Mouse (Mus musculus) CH12.LX (cell line): ENCODE results near the gene Apoa1.

Experiments
- BHLHE40 ChIP-seq: IDR thresholded peaks from 2 replicates; pipeline ENCODE4 v1.6.1; 2011; ENCODE audit warnings: mild to moderate bottlenecking, low read depth, low read length, improper control_type of control experiment
- CTCF ChIP-seq, 2 experiments: IDR thresholded peaks in 1 of 2; conservative IDR thresholded peaks in 1 of 2; 2 replicates each; pipeline ENCODE4 v1.5.1; 2011 to 2012; ENCODE audit warnings: low read depth in 2 of 2, low read length in 2 of 2, improper control_type of control experiment in 1 of 2, inconsistent platforms in 1 of 2, mild to moderate bottlenecking in 1 of 2, moderate library complexity in 1 of 2
- EP300 ChIP-seq: IDR thresholded peaks from 2 replicates; pipeline ENCODE4 v1.6.1; 2011; ENCODE audit warnings: low read length, improper control_type of control experiment
- GABPA ChIP-seq: IDR thresholded peaks from 2 replicates; pipeline ENCODE4 v1.6.1; 2012; ENCODE audit warnings: low read depth, low read length, improper control_type of control experiment, inconsistent platforms; ENCODE audit not compliant: insufficient replicate concordance
- KAT2A ChIP-seq: IDR thresholded peaks from 2 replicates; pipeline ENCODE4 v1.6.1; 2012; ENCODE audit warnings: low read length, improper control_type of control experiment, inconsistent platforms; ENCODE audit not compliant: insufficient replicate concordance
- MAZ ChIP-seq: IDR thresholded peaks from 2 replicates; pipeline ENCODE4 v1.6.1; 2012; ENCODE audit warnings: low read depth, mild to moderate bottlenecking, inconsistent platforms, low read length, improper control_type of control experiment, moderate library complexity
- RCOR1 ChIP-seq: conservative IDR thresholded peaks from 2 replicates; pipeline ENCODE4 v1.6.1; 2012; ENCODE audit warnings: low read depth, mild to moderate bottlenecking, inconsistent platforms, low read length, improper control_type of control experiment
- ZC3H11A ChIP-seq: IDR thresholded peaks from 2 replicates; pipeline ENCODE4 v1.6.1; 2012; ENCODE audit warnings: low read depth, mild to moderate bottlenecking, inconsistent platforms, low read length, improper control_type of control experiment

GRCm38 (mm10) chr9:46188956-46189355 is 39.4 kb upstream of the Apoa1 start:
- no peak for TF ChIP-seq CTCF (conservative IDR thresholded peaks at IDR 0.05 in 1 of 2, IDR thresholded peaks at IDR 0.05 in 1 of 2; ENCODE audit: low read depth in 2 of 2, low read length in 2 of 2)
- no peak for TF ChIP-seq EP300
- TF ChIP-seq KAT2A = no peak
- no peak for TF ChIP-seq BHLHE40
- TF ChIP-seq MAZ = no peak
- no peak for TF ChIP-seq RCOR1
- no peak for TF ChIP-seq ZC3H11A
- TF ChIP-seq GABPA = no peak
